Mouse (Mus musculus) lung, adult 18-20 months (tissue): ENCODE measurements around the gene Vmn1r178.
"Not testable (repeated sequence)": the region's sequence is repeated elsewhere in the genome, so short reads cannot be mapped to it uniquely, and the experiment has no call there.

ENCODE experiments used
- DNase-seq, 2 experiments: peaks; one replicate each; pipeline ENCODE4 v3.0.0; 2022; ENCODE audit warnings: mixed read lengths in 2 of 2

Vmn1r178 gene

DNA sequence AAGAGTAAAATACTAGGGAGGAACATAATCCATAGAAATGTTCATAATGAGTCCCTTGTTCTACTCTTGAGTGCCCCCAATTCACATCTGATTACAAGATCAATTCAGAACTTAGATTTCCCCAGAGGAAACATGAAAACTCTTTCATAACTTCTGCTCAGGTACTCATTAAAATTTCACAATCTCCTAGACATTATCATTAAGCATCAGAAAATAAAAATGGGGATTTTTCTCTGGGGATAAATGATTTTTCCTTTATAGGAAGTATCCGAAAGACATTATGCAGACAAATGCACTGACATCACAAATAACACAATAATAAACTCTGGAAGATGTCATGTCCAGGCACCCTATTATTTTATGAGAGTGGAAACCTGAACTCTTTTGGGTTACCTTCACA is at the start of gene Vmn1r178:
Vmn1r178 (plus strand) TSS at position 301 of the 400 bp plus-strand sequence.
- DNase-seq = no peak

DNA sequence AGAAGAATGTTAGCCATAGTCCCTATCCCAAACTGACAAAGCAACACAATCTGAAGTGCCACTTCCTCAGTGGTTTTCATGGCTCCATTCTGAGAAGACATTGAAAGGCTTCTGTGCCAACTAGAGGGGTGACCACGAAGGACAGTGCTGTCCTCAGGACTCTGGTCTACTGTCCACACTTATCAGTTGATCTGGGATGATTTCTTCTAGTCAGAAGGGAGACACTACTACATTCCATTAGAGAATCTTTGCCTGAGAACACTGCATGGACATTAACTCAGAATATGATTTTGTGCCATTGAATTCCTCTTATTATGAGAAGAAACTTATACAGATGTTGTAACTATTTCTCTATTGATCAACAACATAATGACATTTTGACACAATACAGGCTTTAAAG is 25.5 kb upstream of the Vmn1r178 start, which contains the start of gene Vmn1r177:
Vmn1r177 (minus strand) TSS at position 101 of the 400 bp plus-strand sequence.
- DNase-seq = not testable (repeated sequence)

DNA sequence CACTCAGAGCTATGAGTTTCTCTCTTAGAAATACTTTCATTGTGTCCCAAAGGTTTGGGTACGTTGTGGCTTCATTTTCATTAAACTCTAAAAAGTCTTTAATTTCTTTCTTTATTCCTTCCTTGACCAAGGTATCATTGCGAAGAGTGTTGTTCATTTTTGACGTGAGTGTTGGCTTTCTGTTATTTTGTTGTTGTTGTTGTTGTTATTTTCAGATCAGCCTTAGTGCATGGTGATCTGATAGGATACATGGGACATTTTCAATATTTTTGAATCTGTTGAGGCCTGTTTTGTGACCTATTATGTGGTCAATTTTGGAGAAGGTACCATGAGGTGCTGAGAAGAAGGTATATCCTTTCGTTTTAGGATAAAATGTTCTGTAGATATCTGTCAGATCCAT is 14.9 kb upstream of the Vmn1r178 start:
- not testable (repeated sequence) for DNase-seq

DNA sequence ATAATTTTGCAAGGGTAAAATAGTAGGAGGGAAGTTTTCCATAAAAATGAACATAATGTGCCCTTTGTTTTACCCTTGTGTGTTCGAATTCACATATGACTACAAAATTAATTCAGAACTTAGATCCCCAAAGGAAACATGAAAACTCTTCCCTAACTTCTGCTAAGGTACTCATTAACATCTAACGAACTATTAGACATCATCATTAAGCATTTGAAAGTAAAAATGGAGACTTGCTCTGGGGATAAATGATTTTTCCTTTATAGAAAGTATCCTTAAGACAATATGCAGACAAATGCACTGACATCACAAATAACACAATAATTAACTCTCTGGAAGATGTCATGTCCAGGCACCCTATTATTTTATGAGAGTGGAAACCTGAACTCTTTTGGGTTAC is 34.9 kb downstream of the Vmn1r178 start, which contains the start of gene Vmn1r179:
Vmn1r179 (plus strand) TSS at position 301 of the 400 bp plus-strand sequence.
- no peak for DNase-seq
